Mouse (Mus musculus) ovary, postnatal 36 days (tissue): ENCODE data around the gene Cdipt.
A peak's percentile ranks its signal among the peaks of the same experiment; 100 is the strongest.

Source experiments
- DNase-seq: peaks from one replicate; pipeline ENCODE4 v3.0.0; 2022; ENCODE audit warnings: low spot score, mixed read lengths

Gene Cdipt

GRCm38 (mm10) chr7:127013385-127013784 is 37.7 kb downstream of the Cdipt start:
- DNase-seq: no peak

GRCm38 (mm10) chr7:127014320-127014719 is 38.6 kb downstream of the Cdipt start, which contains the start of gene Mvp:
Gene Mvp, minus strand, starts transcription at chr7:127014621.
- peak; percentile 61 for DNase-seq

DNA sequence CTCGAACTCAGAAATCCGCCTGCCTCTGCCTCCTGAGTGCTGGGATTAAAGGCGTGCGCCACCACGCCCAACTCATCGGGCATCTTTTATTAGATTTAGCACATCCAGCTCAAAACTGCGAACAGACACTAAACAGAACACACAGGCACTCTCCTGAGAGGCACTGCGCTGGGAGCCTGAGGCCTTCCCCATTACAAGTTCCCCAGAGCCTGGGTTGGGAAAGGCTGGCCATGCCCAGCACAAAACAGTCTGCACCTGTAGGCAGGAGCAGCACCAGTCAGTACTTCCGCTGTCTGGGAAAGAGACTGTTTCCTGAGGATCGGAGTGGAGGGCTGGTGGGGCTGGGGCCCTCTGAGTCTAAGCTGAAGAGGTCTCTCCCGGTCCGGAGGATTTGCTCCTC is 39.3 kb downstream of the Cdipt start:
- DNase-seq: no peak

DNA sequence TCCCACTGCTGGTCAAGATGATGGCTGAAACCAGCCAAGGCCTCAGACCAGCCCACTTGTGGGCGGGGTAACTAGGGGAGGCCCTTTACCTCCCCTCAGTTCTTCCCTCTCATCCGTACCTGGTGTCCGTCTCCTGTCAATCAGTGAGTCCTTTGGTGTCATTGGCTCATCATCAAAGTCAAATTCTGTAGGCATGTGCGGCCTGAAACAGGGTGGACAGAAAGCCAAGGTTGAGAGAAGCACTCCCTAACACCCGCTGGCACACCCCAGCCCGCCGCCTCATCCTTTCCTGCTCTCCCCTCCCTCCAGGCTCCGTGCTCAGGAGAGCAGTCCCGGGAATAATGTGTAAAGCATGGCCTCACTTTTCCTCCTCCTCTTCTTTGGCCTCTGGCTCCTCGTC is 40.4 kb downstream of the Cdipt start:
- no peak for DNase-seq

DNA sequence TGATC is 40.6 kb downstream of the Cdipt start, which contains the start of gene Pagr1b:
TSS of gene Pagr1b (minus strand) at position 4 of the 5 bp plus-strand sequence.
- no peak for DNase-seq

GRCm38 (mm10) chr7:127016486-127016938 is 40.8 kb downstream of the Cdipt start:
- peak; percentile 70 for DNase-seq

GRCm38 (mm10) chr7:127016971-127017949 is 41.5 kb downstream of the Cdipt start, which contains the start of gene Pagr1a:
Gene Pagr1a, minus strand, starts transcription at chr7:127017352.
- DNase-seq: peak; percentile 94

GRCm38 (mm10) chr7:127017950-127018345 is 42.2 kb downstream of the Cdipt start:
- DNase-seq: no peak

- DNase-seq: no peak
Observed at GRCm38 (mm10) chr7:127018416-127019305, 42.9 kb downstream of the Cdipt start.

GRCm38 (mm10) chr7:127019306-127019960 is 43.7 kb downstream of the Cdipt start:
- DNase-seq: no peak

GRCm38 (mm10) chr7:127020031-127020430 is 44.3 kb downstream of the Cdipt start:
- no peak for DNase-seq

DNA sequence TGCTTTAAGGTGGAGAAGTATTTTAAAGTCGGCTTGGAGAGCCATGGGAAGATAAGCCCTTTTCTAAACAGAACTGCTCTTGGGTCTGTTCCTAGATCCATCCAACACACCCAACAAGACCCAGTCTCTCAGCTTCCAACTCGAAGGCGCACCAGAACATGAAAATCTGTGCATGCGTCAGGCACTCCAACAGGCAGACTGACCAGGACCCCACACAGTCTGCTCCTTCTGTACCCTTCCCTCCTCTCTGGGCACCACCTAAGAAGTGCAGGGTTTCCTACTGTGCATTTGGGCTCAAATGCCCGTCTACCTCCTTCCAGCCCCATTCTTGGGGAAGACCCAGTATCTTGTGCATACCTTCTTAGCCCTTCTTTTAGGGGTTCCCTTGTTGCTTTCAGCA is 44.8 kb downstream of the Cdipt start:
- no peak for DNase-seq

DNA sequence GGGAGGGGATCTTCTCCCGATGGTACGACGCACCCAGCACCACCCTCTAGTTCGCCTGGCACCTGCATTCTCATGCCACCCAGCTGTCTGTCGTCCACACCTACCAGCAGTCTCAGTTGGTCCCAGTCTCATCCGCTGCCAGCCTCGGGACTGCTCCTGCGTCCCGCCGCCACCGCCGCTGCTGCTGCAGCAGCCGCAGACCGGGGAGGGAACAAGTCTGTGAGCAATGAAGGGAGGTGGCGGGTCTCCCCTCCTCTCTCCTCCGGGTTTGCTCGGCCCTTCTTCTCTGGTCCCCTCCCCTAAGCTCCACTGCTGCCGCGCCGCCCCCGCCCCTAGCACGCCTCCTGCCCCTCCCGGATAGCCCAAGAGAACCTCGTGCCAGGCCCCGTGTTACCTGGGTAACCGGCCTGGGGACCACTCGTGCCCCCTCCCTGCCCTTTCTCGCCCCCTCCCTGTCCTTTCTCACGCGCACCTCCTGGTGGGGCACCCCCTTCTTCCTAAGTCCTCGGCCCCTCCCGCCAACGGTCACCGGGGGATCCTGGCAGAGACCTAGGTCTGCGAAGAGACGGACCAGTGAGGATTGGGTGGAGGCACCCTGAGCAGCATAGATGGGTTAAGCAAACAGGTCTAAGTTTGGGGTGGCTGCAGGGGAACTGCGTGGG is 45.3 kb downstream of the Cdipt start, which contains the start of the genes Gm42742 and Prrt2:
TSS of gene Gm42742 (minus strand) at position 197 of the 662 bp plus-strand sequence.
TSS of gene Prrt2 (minus strand) at position 311 of the 662 bp plus-strand sequence.
- DNase-seq: peak; percentile 66

DNA sequence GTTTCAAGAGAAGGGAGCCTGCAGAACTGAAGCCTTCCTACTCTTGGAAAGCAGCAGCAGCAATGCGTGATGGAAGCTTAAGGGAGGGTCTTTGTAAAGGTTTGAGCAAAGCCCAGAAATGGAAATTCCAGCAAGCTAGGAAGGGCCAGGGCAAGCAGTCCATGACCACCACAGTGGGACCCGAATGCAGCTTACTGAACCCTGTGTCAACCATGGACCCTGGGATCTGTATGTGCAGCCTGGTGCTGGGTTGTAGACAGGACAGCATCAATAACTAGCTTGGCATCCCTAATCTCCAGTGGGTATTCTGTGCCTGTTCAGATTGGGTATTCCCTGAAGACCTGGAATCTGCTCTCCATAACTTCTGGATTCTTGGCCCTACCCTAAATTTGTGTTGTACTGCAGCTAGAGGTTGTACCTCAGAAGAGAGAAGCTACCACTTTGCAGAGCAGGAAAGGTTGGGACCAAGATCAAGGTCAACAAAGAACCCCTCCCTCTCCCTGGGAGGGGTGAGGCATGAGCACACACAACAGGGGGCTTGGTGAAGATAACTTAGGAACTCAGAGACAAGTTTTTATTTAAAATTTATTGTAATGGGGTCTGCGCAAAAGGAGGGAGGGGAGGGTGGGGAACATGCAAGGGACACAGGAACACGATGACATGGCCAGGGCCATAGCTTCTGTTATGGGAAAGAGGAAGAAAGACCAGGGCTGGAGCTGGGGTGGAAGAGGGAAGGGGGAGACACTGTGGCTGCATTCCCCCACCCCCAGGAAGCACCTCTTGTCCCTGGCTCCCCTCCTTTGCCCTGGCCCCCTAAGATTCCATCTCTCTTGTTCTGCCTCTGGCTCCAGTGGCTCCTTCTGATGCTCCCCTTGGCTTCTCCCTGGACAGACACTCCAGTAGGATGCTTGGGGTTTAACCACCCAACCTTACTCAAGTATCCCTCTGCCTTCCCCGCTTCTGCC is 46.1 kb downstream of the Cdipt start:
- DNase-seq: no peak

DNA sequence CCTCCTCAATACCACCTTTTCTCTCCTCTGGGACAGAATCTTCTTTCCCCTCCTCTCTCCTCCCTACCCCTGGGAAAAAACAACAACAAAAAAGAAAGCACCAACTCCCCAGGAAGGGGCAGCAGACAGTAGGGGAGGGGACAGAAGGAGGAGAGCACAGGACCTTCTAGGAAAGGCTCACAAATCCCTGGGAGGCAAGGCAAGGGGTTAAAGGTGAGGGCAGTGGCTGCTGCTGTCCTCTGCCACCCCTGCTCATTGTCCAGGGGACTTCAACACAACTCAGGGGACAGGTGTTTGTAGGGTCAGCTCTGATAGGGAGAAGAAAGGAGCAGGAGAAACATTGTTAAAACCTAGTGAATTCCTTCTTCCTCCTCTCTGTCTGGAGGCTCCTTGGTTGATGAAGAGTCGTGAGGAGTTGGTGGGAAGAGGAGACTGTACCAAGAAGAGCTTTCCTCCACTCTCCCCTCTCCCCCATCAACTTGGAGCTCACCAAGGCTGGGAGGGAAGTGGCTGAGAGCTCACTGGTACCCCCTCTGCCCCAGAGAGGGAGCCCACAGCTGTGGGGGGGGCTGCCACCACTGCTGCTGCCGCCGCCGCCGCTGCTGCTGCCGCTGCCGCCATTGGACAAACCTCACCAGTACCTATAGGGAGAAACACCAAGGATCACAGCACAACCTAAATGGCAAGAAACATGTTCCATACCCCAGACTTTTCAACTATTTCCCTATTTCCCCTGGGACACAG is 47.0 kb downstream of the Cdipt start:
- DNase-seq: no peak

- DNase-seq: no peak
Observed at GRCm38 (mm10) chr7:127023272-127023691, 47.6 kb downstream of the Cdipt start.

DNA sequence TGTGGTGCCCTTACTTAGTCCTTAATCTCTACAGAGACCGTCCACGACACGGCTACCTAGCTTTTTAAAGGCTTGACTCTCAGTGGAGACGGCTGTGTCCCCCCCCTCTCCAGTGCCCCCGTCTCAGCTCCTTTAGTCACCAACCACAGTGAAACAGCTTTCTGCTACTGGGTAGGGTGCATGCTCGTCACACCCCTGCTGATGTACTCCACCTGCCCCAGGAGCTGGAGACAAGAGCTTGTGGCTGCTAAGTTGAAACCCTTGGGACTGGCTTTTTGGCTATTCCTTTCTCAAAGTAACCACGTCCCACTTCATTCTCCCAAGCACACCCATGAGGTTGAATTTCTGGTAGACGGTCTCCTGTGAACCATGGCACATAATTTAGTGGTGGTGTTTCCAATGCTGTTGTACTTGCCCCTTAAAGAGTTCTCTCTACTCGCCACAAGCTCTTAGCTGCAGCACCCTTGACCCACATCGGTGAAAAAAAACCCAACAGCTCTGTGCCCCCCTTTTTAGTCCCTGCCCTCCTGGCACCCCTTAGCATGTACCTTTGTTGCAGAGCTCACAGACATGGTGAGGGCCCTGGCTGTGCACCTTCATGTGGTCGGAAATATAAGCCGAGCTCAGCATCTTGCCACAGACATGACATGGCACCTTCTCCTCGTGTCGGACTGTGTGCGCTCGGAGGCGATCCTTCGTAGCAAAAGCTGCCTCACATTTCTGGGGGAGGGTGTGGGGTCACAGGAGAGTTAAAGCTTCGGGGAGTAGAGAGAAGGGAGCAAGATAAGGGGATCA is 48.4 kb downstream of the Cdipt start:
- DNase-seq: no peak

- peak; percentile 80 for DNase-seq
Observed at GRCm38 (mm10) chr7:127024755-127025555, 49.2 kb downstream of the Cdipt start.
